Mouse (Mus musculus) embryonic fibroblast, embryonic 13.5 days (primary cell): ENCODE results near the gene Mccc1. TPM values are rescaled to one million over a fixed set of nuclear protein-coding genes. Genes with fewer than 3 reads are reported as not detected.

ENCODE experiments used
- H3K27ac ChIP-seq: 2 replicates; pipeline ENCODE4 v1.5.1; 2012; ENCODE audit warnings: low read length, control low read depth, inconsistent platforms; ENCODE audit not compliant: insufficient read depth
- H3K4me1 ChIP-seq: 2 replicates; pipeline ENCODE4 v1.6.1; 2011; ENCODE audit warnings: low read length; ENCODE audit not compliant: control insufficient read depth, insufficient read depth
- H3K4me3 ChIP-seq: 2 replicates; pipeline ENCODE4 v1.5.1; 2011; ENCODE audit warnings: mild to moderate bottlenecking, control low read depth, low read length; ENCODE audit not compliant: insufficient read depth
- CTCF ChIP-seq: IDR thresholded peaks from 2 replicates; pipeline ENCODE4 v1.5.1; 2011; ENCODE audit warnings: mild to moderate bottlenecking, control low read depth, low read length, moderate library complexity, borderline replicate concordance; ENCODE audit not compliant: insufficient read depth
- POLR2A ChIP-seq: IDR thresholded peaks from 2 replicates; pipeline ENCODE4 v1.6.1; 2011; ENCODE audit warnings: low read depth, mild to moderate bottlenecking, control low read depth, low read length, moderate library complexity
- polyA plus RNA-seq: library from polyadenylated mRNA; stranded (reverse); fragments of >200 nt; gene quantifications from 2 replicates; pipeline ENCODE4 v1.2.4, GENCODE M21; 2011; ENCODE audit warnings: low read depth; ENCODE audit not compliant: missing spikeins, insufficient read length

Mccc1 gene
- polyA plus RNA-seq, 1 experiment = 27.6 TPM

DNA sequence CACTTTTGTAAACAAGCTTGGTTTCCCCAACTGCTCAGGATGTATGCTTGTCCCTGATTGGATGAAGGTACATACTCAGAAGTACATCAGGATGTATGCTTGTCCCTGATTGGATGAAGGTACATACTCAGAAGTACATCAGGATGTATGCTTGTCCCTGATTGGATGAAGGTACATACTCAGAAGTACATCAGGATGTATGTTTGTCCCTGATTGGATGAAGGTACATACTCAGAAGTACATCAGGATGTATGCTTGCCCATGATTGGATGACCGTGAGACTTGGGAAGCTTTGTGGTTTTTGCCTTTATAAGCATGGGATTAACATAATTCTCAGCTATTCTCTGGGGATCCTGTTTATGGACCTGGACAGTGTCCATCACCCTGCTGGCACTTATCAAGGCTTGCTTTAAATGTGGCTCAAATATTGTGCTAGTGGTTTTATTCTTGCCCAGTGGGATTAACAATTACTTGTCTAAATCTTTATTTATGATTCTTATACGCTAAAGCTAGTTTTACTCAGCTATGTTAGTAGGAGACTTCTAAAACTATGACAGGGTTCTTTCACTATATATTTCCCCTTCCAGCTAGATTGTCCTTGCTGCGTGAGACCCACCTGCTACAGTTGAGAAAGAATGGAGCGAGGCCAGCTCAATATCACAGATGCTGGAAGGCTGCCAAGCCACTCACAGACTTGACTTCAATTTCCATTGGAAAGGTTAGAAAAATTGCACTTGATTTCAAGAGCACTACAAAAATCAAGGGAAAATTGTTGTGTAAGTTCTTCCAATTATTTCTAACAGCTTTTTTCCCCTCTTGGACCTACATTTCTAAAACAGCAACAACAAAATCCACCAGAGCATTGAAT is 3.8 kb upstream of the Mccc1 start:
- H3K4me3 ChIP-seq = no peak overlapping the region
- no peaks in the 10 kb centered on the region for H3K4me1 ChIP-seq
- H3K27ac ChIP-seq = no peak overlapping the region
- no peak for TF ChIP-seq CTCF
- no peak for TF ChIP-seq POLR2A

GRCm38 (mm10) chr3:35994552-35995531 is 5.6 kb downstream of the Mccc1 start:
- Histone ChIP-seq H3K27ac (no peak overlapping the region), H3K4me1 (no peaks in the 10 kb centered on the region), H3K4me3 (no peak overlapping the region)
- no peak for TF ChIP-seq CTCF
- TF ChIP-seq POLR2A = no peak

DNA sequence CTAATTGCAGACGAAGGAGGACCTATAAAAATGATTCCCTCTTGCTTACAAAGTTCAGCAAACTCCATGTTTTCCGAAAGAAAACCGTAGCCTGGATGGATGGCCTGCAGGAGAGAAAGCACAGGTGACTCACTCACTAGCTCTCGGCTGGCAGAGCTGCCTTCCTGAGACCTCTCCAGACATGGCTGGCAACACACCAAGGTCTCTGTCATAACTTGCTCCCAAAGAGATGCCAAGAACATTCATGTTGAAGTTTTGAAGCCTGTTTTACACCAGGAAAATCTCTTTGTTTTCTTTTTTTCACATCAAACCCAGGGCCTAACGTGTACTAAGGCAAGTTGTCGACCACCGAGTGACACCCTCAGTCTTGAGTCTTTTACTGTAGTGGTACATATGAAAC is 9.8 kb downstream of the Mccc1 start:
- no peak for TF ChIP-seq POLR2A
- no peak for TF ChIP-seq CTCF
- H3K4me1 ChIP-seq = no peaks in the 10 kb centered on the region
- H3K27ac ChIP-seq = no peak overlapping the region
- no peak overlapping the region for H3K4me3 ChIP-seq

DNA sequence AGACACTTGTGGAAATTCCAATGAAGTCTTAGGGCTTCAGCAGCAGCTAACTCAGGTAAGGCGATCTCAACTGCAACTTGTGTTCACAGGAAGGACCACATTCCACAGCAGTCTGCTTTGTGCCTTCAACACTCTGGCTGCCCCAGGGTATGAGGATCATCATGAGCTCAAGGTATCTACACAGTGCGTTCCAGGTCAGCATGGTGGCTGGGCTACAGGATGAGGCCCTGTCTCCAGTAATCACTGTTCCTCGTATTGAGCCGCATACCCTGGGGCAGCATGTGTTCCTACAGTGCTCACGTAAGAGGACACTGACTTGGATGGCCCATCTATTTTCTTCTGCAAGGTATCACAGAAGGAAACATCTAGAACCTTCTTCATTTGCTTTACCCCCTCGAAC is 12.4 kb downstream of the Mccc1 start:
- TF ChIP-seq POLR2A (no peak), CTCF (no peak)

DNA sequence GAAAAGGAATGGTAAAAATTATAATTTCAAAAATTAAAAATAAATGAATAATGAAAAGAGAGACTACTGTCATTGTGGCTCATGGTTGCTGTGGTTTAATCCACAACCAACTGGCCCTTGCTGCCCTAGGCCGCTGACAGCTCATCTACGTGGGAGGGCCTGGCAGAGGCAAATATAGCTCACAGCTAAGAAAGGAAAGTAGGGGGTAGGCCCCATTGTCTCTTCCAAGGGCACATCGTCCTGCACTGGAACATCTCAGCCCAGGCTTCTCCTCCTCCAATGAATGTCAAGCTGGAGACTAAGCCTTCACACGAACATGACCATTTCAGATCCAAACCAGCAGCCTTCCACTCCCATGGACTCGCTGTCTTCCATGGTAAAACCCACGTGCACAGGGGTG is 14.2 kb downstream of the Mccc1 start:
- Histone ChIP-seq H3K4me1 (no peaks in the 10 kb centered on the region), H3K27ac (no peak overlapping the region), H3K4me3 (no peak overlapping the region)
- TF ChIP-seq CTCF (no peak), POLR2A (no peak)

More for the DNA sequence above, 12.4 kb downstream of the Mccc1 start:
- Histone ChIP-seq H3K27ac (no peak overlapping the region), H3K4me3 (no peak overlapping the region), H3K4me1 (no peaks in the 10 kb centered on the region)

DNA sequence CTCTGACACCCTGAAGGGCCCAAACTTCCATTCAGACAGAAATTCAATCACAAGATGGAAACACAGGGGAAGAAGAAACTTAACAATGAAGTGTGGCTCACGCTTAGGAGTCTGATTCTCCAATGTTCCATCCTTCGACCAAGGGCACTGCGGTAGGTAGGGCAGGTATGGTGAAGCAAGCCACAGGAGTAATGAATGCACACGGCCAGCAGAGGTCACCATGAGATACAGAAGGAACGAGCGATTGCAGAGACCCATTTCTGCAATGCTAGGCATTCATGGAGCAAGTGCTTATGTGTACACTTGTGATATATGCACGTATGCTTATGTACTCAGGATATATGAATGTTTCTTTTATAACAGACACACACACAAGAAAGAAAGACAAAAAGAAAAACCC is 26.9 kb downstream of the Mccc1 start:
- Histone ChIP-seq H3K27ac (no peak overlapping the region), H3K4me1 (no peaks in the 10 kb centered on the region), H3K4me3 (no peak overlapping the region)
- TF ChIP-seq POLR2A = no peak
- peak; percentile 70; the same call in 1 of the 2 replicates for TF ChIP-seq CTCF

GRCm38 (mm10) chr3:35972985-35973384 is 27.5 kb downstream of the Mccc1 start:
- no peak overlapping the region for H3K4me3 ChIP-seq

DNA sequence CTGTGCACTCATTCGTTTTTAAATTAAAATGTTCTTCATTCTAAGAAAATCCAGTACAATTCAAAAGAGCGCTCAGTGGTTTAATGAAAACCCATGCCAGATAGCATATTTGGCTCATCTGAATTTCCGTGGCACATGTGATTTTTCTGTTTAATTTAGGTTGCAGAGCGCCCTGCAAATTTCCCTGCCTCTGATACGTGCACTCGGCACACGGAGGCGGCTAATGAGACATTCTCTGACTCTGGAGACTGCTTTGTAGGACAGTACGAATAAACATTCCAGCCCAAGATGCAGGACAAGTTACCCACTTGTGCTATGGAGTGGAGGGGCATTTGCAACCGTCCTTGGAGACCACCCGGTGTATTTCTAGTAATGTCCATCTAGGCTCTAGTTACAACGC is 29.3 kb downstream of the Mccc1 start:
- no peak overlapping the region for H3K27ac ChIP-seq
- H3K4me3 ChIP-seq = no peak overlapping the region
- TF ChIP-seq POLR2A = no peak
- no peak for TF ChIP-seq CTCF
- no peaks in the 10 kb centered on the region for H3K4me1 ChIP-seq

More at GRCm38 (mm10) chr3:35972985-35973384, 27.5 kb downstream of the Mccc1 start:
- Histone ChIP-seq H3K27ac (no peak overlapping the region), H3K4me1 (no peaks in the 10 kb centered on the region)
- TF ChIP-seq POLR2A (no peak), CTCF (no peak)

DNA sequence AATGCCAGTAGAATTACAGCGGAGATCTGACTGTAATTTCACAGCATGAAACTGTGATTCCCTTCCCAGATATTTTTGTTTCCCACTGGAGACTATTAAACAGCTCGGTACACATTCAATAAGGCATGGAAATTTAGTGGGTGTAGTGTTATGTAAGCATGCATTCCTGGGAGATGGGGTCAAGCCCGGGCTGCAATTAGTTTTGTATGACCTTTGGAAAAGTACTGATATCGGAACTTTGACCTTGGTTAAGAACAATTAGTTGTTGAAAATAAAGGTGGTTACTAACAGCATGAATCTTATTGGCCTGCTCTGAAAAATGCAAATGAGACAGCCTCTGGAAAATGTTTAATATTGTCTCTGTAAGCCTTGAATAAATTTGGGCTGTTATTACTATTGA is 30.0 kb downstream of the Mccc1 start:
- Histone ChIP-seq H3K4me3 (no peak overlapping the region), H3K4me1 (no peaks in the 10 kb centered on the region), H3K27ac (no peak overlapping the region)
- TF ChIP-seq CTCF = no peak
- no peak for TF ChIP-seq POLR2A
